Mouse (Mus musculus) stomach, postnatal 0 days (tissue): ENCODE data around the gene Gm45233. TPM values are rescaled to one million over a fixed set of nuclear protein-coding genes. Genes with fewer than 3 reads are reported as not detected.

Experiments used
- ATAC-seq: fragments of 200-750 bp; cut with Nextera tagmentation; 2 replicates; pipeline ENCODE4 v1.8.0; 2017; ENCODE audit not compliant: low FRiP score, low TSS enrichment
- DNase-seq: peaks from one replicate; pipeline ENCODE4 v3.0.0-alpha.2; 2016; ENCODE audit warnings: low spot score
- H3K27ac ChIP-seq: fragments of 300-500 bp; sonication (generic); replicated peaks from 2 replicates; pipeline ENCODE4 v1.5.1; 2014; ENCODE audit warnings: mild to moderate bottlenecking, control low read depth
- H3K27me3 ChIP-seq: fragments of 300-500 bp; sonication (generic); 2 replicates; pipeline ENCODE4 v1.6.1; 2014; ENCODE audit warnings: low read length; ENCODE audit not compliant: control insufficient read depth, insufficient read depth
- H3K36me3 ChIP-seq: fragments of 300-500 bp; sonication (generic); 2 replicates; pipeline ENCODE4 v1.6.1; 2014; ENCODE audit warnings: low read length, mixed read lengths; ENCODE audit not compliant: control insufficient read depth, insufficient read depth
- H3K4me1 ChIP-seq: fragments of 300-500 bp; sonication (generic); replicated peaks from 2 replicates; pipeline ENCODE4 v1.6.1; 2014; ENCODE audit warnings: antibody characterized with exemption; ENCODE audit not compliant: control insufficient read depth, insufficient read depth
- H3K4me2 ChIP-seq: fragments of 300-500 bp; sonication (generic); replicated peaks from 2 replicates; pipeline ENCODE4 v1.6.1; 2014; ENCODE audit warnings: low read depth, mild to moderate bottlenecking, control low read depth, moderate library complexity
- H3K4me3 ChIP-seq: fragments of 300-500 bp; sonication (generic); 2 replicates; pipeline ENCODE4 v1.5.1; 2014; ENCODE audit warnings: low read depth, low read length, control low read depth
- H3K9ac ChIP-seq: fragments of 300-500 bp; sonication (generic); 2 replicates; pipeline ENCODE4 v1.6.1; 2014; ENCODE audit warnings: mild to moderate bottlenecking, low read length, control low read depth, mixed read lengths
- H3K9me3 ChIP-seq: fragments of 300-500 bp; sonication (generic); 2 replicates; pipeline ENCODE4 v1.6.1; 2016; ENCODE audit warnings: low read length; ENCODE audit not compliant: control insufficient read depth
- CTCF ChIP-seq: IDR thresholded peaks from 2 replicates; pipeline ENCODE4 v1.5.1; 2016; ENCODE audit warnings: antibody characterized with exemption, low read depth, mild to moderate bottlenecking, moderate library complexity
- EP300 ChIP-seq: optimal IDR thresholded peaks from 2 replicates; pipeline ENCODE3; 2016; ENCODE audit warnings: antibody characterized with exemption
- WGBS: fragments of 180-500 bp; shearing (Covaris S2); extraction: QIAGEN DNeasy Blood & Tissue Kit; methylation state at CpG from one replicate; pipeline ENCODE4 v1.1.7; 2014; 5-methylcytosine and 5-hydroxymethylcytosine counted together
- polyA plus RNA-seq: library from polyadenylated mRNA; unstranded; fragments of >200 nt; fragmentation: Nextera tagmentation; extraction: Ambion mirVana; gene quantifications from 2 replicates; pipeline ENCODE4 v1.2.1, GENCODE M21; 2015

Gm45233 gene
- polyA plus RNA-seq, 1 experiment from 2014 or later = 0.46 TPM

DNA sequence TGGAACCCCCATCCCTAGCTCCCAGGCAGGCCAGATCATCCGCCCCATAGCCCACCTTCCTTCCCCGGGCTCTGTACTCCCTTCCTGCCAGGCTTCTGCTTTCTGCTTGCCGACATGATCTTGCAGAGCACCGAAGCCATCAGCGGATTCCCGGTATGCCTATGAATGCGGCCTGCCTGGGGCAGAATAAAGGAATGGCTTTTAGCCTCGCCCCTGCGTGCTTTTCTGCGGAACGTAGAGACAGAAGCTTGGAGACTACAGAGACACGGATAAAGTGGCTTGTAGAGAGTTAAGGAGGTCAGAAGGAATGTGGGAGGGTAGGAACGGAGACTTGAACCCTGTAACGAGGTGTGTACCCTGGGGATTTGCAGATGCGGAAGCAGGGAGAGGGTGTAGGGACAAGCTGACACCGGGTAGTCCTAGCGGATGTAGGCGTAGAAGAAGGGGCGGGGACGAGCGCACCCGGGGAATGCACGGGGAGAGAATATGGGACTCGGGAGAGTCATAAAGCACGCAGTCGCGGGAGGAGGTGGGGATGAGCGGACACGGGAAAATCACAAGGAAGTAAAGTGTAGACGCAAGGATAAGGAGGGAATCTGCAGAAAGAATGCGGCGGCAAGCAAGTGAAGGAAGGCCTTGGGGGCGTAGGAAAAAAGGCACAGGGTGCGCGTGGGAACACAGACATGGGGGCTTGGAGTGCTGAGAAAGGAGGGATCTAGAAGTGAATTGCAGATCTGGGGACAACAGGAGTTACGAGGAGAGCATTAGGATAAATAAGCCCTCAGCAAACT is 607 bp upstream of the Gm45233 start:
- TF ChIP-seq EP300 (no peak), CTCF (no peak; the same call in 1 of the 2 replicates)
- under 1% methylated on average over 36 of the region's 36 CpGs for WGBS
- Histone ChIP-seq H3K36me3 (no peaks in the 10 kb centered on the region), H3K4me3 (peak overlapping the region; percentile 54), H3K9me3 (no peaks in the 10 kb centered on the region), H3K4me2 (peak overlapping the region; percentile 69), H3K27ac (peak overlapping the region; percentile 98), H3K27me3 (no peaks in the 10 kb centered on the region), H3K4me1 (peaks cover 5% of the 10 kb centered on the region; the same call in 1 of the 2 replicates), H3K9ac (peak overlapping the region; percentile 71)
- DNase-seq = peak; percentile 87
- ATAC-seq = peak; percentile 94

GRCm38 (mm10) chr7:43447801-43448200 is 3.9 kb downstream of the Gm45233 start:
- H3K9ac ChIP-seq = no peak overlapping the region
- DNase-seq (no peak), ATAC-seq (no peak)
- no peak overlapping the region for H3K27ac ChIP-seq
- peaks cover 4% of the 10 kb centered on the region; the same call in 1 of the 2 replicates for H3K36me3 ChIP-seq
- no peak for TF ChIP-seq EP300
- no peaks in the 10 kb centered on the region for H3K27me3 ChIP-seq
- no peak overlapping the region for H3K4me2 ChIP-seq
- H3K4me1 ChIP-seq = peaks cover 2% of the 10 kb centered on the region; the same call in 1 of the 2 replicates
- 64% methylated on average over 4 of the region's 4 CpGs for WGBS
- no peaks in the 10 kb centered on the region for H3K9me3 ChIP-seq
- no peak overlapping the region for H3K4me3 ChIP-seq

- H3K9ac ChIP-seq = no peak overlapping the region
- WGBS = 82% methylated on average over 3 of the region's 3 CpGs
- no peak overlapping the region for H3K27ac ChIP-seq
- no peaks in the 10 kb centered on the region for H3K9me3 ChIP-seq
- H3K4me3 ChIP-seq = no peak overlapping the region
- 0 out of 2 replicates have a peak, but pooled peaks cover 2% of the 10 kb centered on the region for H3K4me1 ChIP-seq
- no peak for TF ChIP-seq EP300
- no peak for TF ChIP-seq CTCF
- no peak overlapping the region for H3K4me2 ChIP-seq
- DNase-seq = no peak
- ATAC-seq = no peak
- no peaks in the 10 kb centered on the region for H3K27me3 ChIP-seq
- H3K36me3 ChIP-seq = peaks cover 4% of the 10 kb centered on the region
Observed at GRCm38 (mm10) chr7:43448246-43448645, 4.3 kb downstream of the Gm45233 start.

DNA sequence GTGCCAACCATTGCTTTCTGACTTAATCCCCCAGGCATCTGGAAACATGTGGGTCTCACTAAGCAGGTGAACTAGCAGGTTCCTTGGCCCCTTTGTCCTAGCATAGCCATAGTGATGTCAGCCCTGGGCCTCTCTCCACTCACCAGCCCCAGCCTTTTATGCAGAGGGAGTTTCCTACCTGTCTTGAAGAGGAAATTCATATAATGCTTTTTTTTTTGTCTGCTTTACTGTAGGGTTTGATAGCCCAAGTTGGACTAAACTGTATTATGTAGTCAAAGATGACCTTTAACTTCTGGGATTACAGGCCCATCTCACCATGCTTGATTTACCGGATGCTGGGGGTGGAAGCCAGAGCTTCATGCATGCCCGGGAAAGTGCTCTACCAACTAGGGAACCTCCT is 5.9 kb downstream of the Gm45233 start:
- Histone ChIP-seq H3K27me3 (no peaks in the 10 kb centered on the region), H3K4me3 (no peak overlapping the region), H3K9me3 (no peaks in the 10 kb centered on the region), H3K4me2 (no peak overlapping the region), H3K9ac (no peak overlapping the region), H3K4me1 (no peaks in the 10 kb centered on the region), H3K36me3 (peaks cover 10% of the 10 kb centered on the region), H3K27ac (no peak overlapping the region)
- TF ChIP-seq CTCF (no peak), EP300 (no peak)
- DNase-seq (no peak), ATAC-seq (no peak)
- 88% methylated on average over 2 of the region's 2 CpGs for WGBS

- WGBS = 86% methylated on average over 11 of the region's 11 CpGs
Observed at GRCm38 (mm10) chr7:43451726-43452125, 7.8 kb downstream of the Gm45233 start.

DNA sequence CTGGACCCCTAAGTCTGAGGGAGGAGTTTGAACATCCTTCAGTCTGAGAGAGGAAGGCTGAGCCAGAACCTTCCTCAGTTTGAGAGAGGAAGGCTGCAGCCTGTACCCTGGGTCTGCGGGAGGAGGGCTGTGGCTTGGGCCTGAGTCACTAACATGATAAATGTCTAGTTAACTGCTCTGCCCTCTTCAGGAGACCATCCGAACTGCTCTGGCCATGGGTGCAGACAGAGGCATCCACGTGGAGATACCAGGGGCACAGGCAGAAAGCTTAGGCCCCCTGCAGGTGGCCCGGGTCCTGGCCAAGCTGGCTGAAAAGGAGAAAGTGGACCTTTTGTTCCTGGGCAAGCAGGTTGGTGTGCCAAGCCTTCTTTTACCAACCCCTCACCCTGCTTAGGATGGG is 8.7 kb downstream of the Gm45233 start:
- no peak overlapping the region for H3K4me2 ChIP-seq
- ATAC-seq (peak; percentile 35; the same call in 1 of the 2 replicates), DNase-seq (peak; percentile 45)
- H3K9me3 ChIP-seq = no peaks in the 10 kb centered on the region
- peak; percentile 64 for TF ChIP-seq CTCF
- TF ChIP-seq EP300 = no peak
- H3K4me1 ChIP-seq = no peaks in the 10 kb centered on the region
- H3K36me3 ChIP-seq = peaks cover 14% of the 10 kb centered on the region
- no peaks in the 10 kb centered on the region for H3K27me3 ChIP-seq
- 41% methylated on average over 4 of the region's 4 CpGs for WGBS
- no peak overlapping the region for H3K4me3 ChIP-seq
- H3K27ac ChIP-seq = peak overlapping the region; percentile 71
- H3K9ac ChIP-seq = no peak overlapping the region

More at GRCm38 (mm10) chr7:43451726-43452125, 7.8 kb downstream of the Gm45233 start:
- DNase-seq = peak; percentile 37
- Histone ChIP-seq H3K9me3 (no peaks in the 10 kb centered on the region), H3K4me3 (no peak overlapping the region), H3K27me3 (no peaks in the 10 kb centered on the region), H3K9ac (no peak overlapping the region), H3K36me3 (peaks cover 14% of the 10 kb centered on the region), H3K4me2 (no peak overlapping the region), H3K4me1 (no peaks in the 10 kb centered on the region), H3K27ac (no peak overlapping the region)
- peak; percentile 17; the same call in 1 of the 2 replicates for TF ChIP-seq CTCF
- TF ChIP-seq EP300 = no peak
- ATAC-seq = peak; percentile 38
